Mouse (Mus musculus) E14TG2a.4 (cell line): ENCODE results near the gene Ecm2.

Source experiments
- CTCF ChIP-seq: conservative IDR thresholded peaks from 2 replicates; pipeline ENCODE4 v1.5.1; 2014; ENCODE audit warnings: low read length
- NANOG ChIP-seq: IDR thresholded peaks from 2 replicates; pipeline ENCODE4 v1.6.1; 2014; ENCODE audit warnings: borderline replicate concordance, low read length, mixed read lengths
- POU5F1 ChIP-seq: IDR thresholded peaks from 2 replicates; pipeline ENCODE4 v1.6.1; 2014; ENCODE audit warnings: low read length, borderline replicate concordance

- TF ChIP-seq CTCF (no peak), NANOG (no peak), POU5F1 (no peak)
Observed at GRCm38 (mm10) chr13:49556203-49556602, 51.6 kb downstream of the Ecm2 start.
